Comparison of ENCODE assay signal across 28 mouse cellular contexts in the genomic region with DNA sequence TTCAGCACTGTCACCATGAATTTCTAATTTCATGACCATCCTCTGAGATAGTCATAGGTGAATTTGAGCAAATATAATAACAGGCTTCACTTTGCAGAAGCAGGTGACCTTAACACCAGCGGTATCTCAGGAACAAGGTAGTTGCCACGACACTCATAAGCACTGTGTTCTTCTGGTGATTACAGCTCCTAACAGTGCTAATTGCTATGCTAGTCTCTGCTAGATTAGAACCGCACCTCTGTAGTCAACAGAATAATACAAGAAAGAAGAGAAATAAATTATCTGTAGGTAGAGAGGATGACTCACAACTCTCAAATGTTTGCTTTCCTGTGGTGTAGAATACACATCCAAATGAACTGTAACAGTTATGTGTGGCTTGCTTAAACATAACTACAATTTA.
"Had no signal": no experiment of that assay in that cellular context is flagged by ENCODE, and none has a peak within 500 bp of the region (broad histone marks: within the 10 kb centered on the region; RNA-seq: fewer than 3 reads in every experiment).

No protein-coding gene starts in this region.

- H3K9ac ChIP-seq: embryonic facial prominence, embryonic 12.5 days; embryonic facial prominence, embryonic 13.5 days; embryonic facial prominence, embryonic 15.5 days; forebrain, embryonic 12.5 days; forebrain, embryonic 13.5 days; forebrain, embryonic 15.5 days; forebrain, postnatal 0 days had no signal

- H3K9me3 ChIP-seq: embryonic facial prominence, embryonic 10.5 days; embryonic facial prominence, embryonic 12.5 days; embryonic facial prominence, embryonic 13.5 days; embryonic facial prominence, embryonic 15.5 days; forebrain, embryonic 10.5 days; forebrain, embryonic 12.5 days; forebrain, embryonic 13.5 days; forebrain, embryonic 15.5 days; heart, embryonic 10.5 days had no signal

- ATAC-seq: forebrain, embryonic 13.5 days; forebrain, embryonic 14.5 days; forebrain, embryonic 15.5 days; forebrain, embryonic 16.5 days; forebrain, postnatal 0 days had no signal

- H3K4me3 ChIP-seq: embryonic facial prominence, embryonic 10.5 days; embryonic facial prominence, embryonic 12.5 days; embryonic facial prominence, embryonic 13.5 days; embryonic facial prominence, embryonic 15.5 days; erythroblast, embryonic 14.5 days; forebrain, embryonic 10.5 days; forebrain, embryonic 12.5 days; forebrain, embryonic 13.5 days; forebrain, embryonic 15.5 days; gastrocnemius, adult 2 months; heart, adult 2 months; heart, embryonic 10.5 days had no signal

- H3K27ac ChIP-seq: embryonic facial prominence, embryonic 10.5 days; embryonic facial prominence, embryonic 12.5 days; embryonic facial prominence, embryonic 13.5 days; embryonic facial prominence, embryonic 15.5 days; forebrain, embryonic 10.5 days; forebrain, embryonic 12.5 days; forebrain, embryonic 13.5 days; forebrain, embryonic 15.5 days; gastrocnemius, adult 2 months; heart, adult 2 months; heart, embryonic 10.5 days had no signal

- H3K4me1 ChIP-seq: embryonic facial prominence, embryonic 10.5 days; embryonic facial prominence, embryonic 12.5 days; embryonic facial prominence, embryonic 13.5 days; embryonic facial prominence, embryonic 15.5 days; forebrain, embryonic 10.5 days; forebrain, embryonic 12.5 days; forebrain, embryonic 13.5 days; forebrain, embryonic 15.5 days; heart, embryonic 10.5 days had no signal

- DNase-seq: cerebellum, adult 9-10 months; cerebellum, adult 9-11 months; cerebellum, postnatal 10 days; cerebellum, postnatal 14 days; cerebellum, postnatal 25 days; cerebellum, postnatal 36 days; embryo, embryonic 11 days; forebrain, postnatal 0 days; gastrocnemius, adult 2 months; gastrocnemius, postnatal 10 days; gastrocnemius, postnatal 14 days; gastrocnemius, postnatal 25 days; gastrocnemius, postnatal 36 days; heart, adult 11 months; heart, adult 18-20 months; heart, adult 2 months had no signal

- H3K27me3 ChIP-seq: embryonic facial prominence, embryonic 12.5 days; embryonic facial prominence, embryonic 13.5 days; embryonic facial prominence, embryonic 15.5 days; forebrain, embryonic 12.5 days; forebrain, embryonic 13.5 days; forebrain, embryonic 15.5 days had no signal

- H3K36me3 ChIP-seq: embryonic facial prominence, embryonic 10.5 days; embryonic facial prominence, embryonic 12.5 days; embryonic facial prominence, embryonic 13.5 days; embryonic facial prominence, embryonic 15.5 days; forebrain, embryonic 10.5 days; forebrain, embryonic 12.5 days; forebrain, embryonic 15.5 days; heart, embryonic 10.5 days had no signal
